Mouse (Mus musculus): ENCODE results near the gene Mdfi.

Mdfi gene

GRCm38 (mm10) chr17:47845609-47846008, 11.1 kb upstream of the Mdfi start:
- DNase-seq (ENCODE audit: low spot score) = no peak

- no peak for DNase-seq (ENCODE audit: low spot score)
Measured at GRCm38 (mm10) chr17:47843465-47843864, 9.0 kb upstream of the Mdfi start.

- no peak for DNase-seq (ENCODE audit: low spot score)
Measured at GRCm38 (mm10) chr17:47841931-47842623, 7.6 kb upstream of the Mdfi start.

- no peak for DNase-seq (ENCODE audit: low spot score)
Measured at GRCm38 (mm10) chr17:47841521-47841920, 7.0 kb upstream of the Mdfi start.

DNA sequence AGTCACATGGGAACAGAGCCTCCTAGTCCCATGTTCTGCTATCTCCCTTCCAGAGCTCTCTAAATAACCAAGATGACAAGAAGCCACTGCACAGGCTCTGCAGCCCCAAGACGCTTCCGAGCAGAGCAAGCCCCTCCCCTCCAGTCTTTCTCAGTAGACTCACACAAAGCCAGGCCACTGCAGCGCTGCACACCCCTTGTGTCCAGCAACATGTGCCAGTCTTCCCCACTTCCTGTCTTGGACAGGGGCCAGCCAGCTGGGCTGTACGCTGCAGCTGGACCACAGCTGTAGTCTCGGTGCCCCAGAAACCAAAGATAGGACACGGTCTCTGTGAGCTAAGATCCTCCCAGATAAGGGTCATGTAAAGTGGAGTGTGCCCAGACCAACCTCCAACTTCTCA, 3.3 kb upstream of the Mdfi start:
- DNase-seq (ENCODE audit: low spot score) = no peak

DNA sequence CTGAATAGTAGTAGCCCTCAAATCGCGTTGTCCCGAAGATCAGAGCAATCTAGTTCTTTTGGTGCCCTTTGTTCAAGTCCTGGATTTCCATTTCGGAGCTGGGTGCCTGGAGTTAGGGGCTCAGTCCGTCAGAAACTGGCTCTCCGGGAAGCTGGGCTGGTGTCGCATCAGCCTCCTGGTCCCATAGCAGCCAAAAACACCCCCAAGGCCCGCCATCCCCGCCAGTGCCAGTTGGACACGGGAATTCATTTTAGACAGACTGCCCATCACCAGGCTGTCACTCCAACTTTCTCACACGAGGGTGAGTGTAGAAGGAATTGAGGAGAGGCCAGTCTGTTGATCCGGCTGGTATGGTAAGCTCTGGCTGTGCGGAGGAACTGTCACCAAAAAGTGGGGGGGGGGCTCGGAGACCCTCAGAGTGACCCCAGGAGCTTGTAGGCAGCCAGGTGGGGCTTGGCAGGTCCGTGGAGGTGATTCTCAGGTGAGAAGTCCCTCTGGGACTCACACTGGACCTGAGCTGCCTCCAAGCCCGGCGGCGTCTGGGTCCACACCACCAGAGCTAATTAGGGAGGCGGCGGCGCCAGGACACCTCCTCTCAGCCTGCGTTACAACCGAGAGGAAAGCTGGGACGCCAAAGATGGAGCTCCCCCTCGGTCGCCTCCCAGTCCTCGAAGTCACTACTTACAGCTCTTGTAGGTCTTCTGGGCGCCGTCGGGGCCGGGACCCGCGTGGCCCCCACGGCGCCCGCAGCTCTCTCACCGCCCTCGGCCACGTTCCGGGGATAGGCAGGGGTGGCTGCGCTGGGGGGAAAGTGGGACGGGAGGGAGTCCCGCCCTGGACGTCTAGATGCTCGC, 636 bp downstream of the Mdfi start:
- DNase-seq (ENCODE audit: low spot score) = no peak

DNA sequence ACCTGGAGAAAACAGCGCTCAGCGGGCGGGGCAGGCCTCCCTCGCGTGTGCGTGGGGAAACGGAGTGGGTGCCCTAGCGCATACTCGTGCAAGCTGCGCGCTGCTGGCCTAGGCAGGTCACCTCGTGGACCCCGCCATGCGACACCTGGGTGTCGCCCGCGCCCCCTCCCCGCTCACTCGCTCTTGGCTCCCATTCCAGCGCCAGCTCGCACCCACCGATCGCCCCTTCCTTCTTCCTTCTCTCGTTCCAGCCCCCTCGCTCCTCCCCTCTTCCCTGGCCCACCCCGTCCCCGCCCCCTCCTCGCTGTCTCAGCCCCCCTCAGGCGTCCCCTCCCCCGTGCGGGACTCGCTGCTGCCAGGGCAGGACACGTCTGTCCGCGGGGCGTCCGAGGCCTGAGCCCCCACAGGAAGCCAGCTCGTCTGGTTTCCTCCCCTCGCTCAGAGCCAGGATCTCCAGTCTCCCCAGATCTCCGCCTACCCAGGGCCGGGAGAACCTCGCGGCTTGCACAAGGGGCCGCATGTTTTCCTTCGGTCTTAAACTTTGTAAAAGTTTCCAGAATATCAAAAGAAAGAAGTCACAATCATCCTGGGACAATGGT, 1.4 kb downstream of the Mdfi start:
- DNase-seq (ENCODE audit: low spot score) = no peak

DNA sequence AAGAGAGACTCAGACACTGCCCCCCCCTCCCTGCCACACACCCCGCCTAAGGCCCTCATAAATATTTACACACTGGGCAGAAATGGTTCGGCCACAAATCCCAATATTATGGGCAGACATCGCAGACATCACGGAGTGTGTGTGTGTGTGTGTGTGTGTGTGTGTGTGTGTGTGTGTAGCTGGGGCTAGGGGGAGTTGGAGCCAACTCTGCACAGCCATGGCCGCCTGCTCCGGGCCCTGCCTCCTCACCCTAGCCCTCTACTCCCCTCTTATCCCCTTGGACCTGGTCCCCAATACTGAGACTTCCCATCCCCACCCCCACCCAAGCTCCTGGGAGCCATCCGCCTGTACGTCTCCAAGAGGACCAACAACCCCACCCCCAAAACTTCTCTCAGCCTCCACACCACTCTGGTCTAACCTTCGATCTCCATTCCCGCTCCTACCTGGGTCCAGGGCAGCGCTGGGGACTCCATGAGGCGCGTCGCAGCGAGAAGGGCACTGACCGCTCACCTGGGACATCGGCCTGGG, 1.9 kb downstream of the Mdfi start:
- no peak for DNase-seq (ENCODE audit: low spot score)

DNA sequence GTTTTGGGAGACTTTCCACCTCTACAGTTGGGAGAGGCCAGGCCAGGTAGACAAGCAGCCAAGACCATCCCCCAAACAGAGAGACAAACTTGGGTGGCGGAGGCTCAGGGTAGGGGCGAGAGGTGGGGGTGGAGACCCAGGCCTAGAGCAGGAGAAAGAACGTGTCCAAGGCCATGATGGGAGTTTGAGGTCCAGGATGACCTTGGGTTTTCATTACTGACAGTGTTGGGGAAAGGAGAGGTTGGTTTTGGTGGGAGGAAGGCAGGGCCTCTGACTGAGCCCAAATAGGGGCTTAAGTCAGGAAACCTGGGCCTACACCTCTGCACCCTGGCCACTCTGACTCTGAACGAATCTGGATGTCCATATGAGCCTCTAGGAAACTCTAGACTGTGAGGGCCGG, 2.7 kb downstream of the Mdfi start:
- no peak for DNase-seq (ENCODE audit: low spot score)

- DNase-seq (ENCODE audit: low spot score) = no peak
Measured at GRCm38 (mm10) chr17:47831161-47831560, 3.3 kb downstream of the Mdfi start.

DNA sequence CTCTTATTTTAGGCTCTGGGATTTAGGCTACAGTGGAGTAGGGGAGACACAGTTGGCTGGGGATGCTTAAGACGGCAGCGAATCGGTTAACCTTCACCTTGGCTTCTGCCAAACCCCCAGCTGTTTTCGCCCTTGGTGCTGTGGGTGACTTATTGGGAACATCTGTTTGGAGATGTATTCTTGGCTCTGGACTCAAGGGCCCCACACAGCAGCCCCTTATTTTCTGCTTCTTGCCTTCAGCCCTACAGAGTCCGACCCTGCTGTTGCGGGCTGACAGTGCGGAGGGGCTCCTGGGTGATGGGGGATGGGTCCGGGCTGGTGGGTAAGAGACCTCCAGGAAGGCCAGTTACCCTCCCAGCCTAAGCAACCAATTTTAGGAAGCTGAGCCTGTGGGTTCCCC, 13.2 kb downstream of the Mdfi start:
- DNase-seq (ENCODE audit: low spot score) = no peak

- DNase-seq (ENCODE audit: low spot score) = no peak
Measured at GRCm38 (mm10) chr17:47818038-47818725, 16.3 kb downstream of the Mdfi start.

- no peak for DNase-seq (ENCODE audit: low spot score)
Measured at GRCm38 (mm10) chr17:47815446-47815845, 19.0 kb downstream of the Mdfi start.

DNA sequence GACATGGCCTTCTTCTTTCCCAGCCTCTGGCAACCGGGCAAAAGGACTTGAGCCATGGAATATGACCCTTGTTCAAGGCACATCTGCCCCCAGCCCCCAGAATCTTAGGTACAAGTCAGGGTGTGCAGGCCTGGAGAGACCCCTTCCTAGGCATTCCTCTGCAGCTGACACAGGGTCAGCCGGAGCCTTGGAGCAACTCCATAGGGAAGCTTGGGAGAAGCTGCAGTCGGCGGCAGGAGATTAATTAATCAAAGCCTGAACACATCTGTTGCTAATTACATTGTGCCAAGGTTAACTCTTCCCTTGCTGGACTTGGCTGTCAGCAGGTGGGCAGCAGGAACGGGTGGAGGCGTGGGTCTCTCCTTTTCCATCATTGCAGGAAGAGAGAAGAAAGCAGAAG, 20.0 kb downstream of the Mdfi start:
- DNase-seq (ENCODE audit: low spot score) = no peak

GRCm38 (mm10) chr17:47813616-47814015, 20.9 kb downstream of the Mdfi start:
- DNase-seq (ENCODE audit: low spot score) = no peak

DNA sequence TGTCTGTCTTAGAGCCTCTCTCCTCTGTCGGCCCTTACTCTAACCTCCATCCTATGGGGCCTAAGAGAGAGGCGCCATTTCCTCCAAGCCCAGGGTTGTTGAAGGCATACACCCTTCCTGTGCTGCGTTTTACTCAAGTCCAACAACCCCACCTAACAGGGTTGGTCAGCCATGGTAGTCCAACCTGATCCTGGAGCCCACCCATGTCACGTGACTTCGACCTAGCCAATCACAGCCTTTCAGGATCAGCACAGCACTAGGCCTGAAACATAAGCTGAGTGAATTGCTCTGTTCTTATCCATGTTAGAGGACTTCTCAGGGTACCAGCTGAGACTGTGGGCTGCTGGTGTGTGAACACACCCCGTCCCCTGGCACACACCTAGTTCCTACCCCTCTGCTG, 22.3 kb downstream of the Mdfi start:
- DNase-seq (ENCODE audit: low spot score) = no peak

GRCm38 (mm10) chr17:47811265-47811800, 23.2 kb downstream of the Mdfi start:
- no peak for DNase-seq (ENCODE audit: low spot score)

DNA sequence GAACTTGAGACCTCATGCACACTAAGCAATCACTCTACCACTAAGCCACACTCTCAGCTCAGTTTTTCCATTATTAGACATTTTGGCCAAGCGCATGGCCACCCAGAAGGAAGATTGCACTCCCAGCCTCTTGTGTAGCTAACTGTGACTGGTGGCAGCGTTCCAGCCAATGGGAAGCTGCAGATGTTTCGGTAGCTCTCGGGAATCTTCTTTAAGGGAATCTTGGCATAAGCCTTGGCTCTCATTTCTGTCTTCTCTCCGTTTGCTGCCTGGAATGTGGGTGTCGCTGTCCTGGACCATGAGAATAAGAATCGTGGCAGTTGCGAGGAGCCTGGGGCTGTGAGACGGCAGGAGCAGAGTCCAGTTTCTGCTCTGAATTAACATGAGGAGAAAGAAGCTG, 28.3 kb downstream of the Mdfi start:
- DNase-seq (ENCODE audit: low spot score) = no peak

GRCm38 (mm10) chr17:47805047-47805835, 29.2 kb downstream of the Mdfi start:
- no peak for DNase-seq (ENCODE audit: low spot score)

GRCm38 (mm10) chr17:47803662-47804061, 30.8 kb downstream of the Mdfi start:
- no peak for DNase-seq (ENCODE audit: low spot score)

- no peak for DNase-seq (ENCODE audit: low spot score)
Measured at GRCm38 (mm10) chr17:47802806-47803205, 31.7 kb downstream of the Mdfi start.

Measured in T-cell, adult 2 months (primary cell).